Mouse (Mus musculus): Measurements from ENCODE around the gene Polm.

DNA sequence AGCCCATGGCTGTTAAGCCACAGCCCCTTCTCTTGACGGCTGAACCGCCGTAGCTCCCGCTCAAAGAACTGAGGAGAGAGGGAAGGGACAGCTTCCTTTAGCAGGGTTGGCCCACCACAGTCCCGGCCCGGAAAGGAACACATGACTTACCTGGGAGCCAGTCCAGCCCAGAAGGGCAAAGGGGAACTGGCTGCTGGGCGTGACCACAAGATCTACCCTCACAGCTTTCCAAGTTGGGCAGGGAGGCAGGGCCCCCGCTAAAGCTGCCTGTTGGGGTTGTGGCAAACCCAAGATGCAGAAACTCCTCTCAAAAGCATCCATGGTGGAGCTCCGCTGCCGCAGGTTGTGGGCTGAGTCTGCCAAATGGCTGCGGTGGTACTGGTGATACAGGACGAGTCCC, 8.5 kb downstream of the Polm start:
- TF ChIP-seq POLR2A (IDR thresholded peaks at IDR 0.05; ENCODE audit: low read depth, low read length) (no peak), CTCF (conservative IDR thresholded peaks at IDR 0.05; ENCODE audit: insufficient read depth, insufficient read length, low read depth, low read length) (no peak)

All from kidney, adult 2 months (tissue).